Mouse (Mus musculus): ENCODE measurements at regions not wholly inside any gene's neighbourhood (a gene's known extent, or its start where the extent isn't known, plus 50 kb on each side); places are given as distances from the start of the nearest gene placed in this dataset.
"Not testable (repeated sequence)": the region's sequence is repeated elsewhere in the genome, so short reads cannot be mapped to it uniquely, and the experiment has no call there.

GRCm38 (mm10) chr17:42956588-42956987, 59.8 kb upstream of the Tnfrsf21 start:
- H3K27me3 ChIP-seq (ENCODE audit: control insufficient read depth, insufficient read depth, low read length), result no peaks in the 10 kb centered on the region
- no peak overlapping the region for H3K9ac ChIP-seq (ENCODE audit: low read length)
- H3K4me1 ChIP-seq (ENCODE audit: control insufficient read depth, insufficient read depth, low read length), result no peaks in the 10 kb centered on the region
- H3K9me3 ChIP-seq (ENCODE audit: control insufficient read depth, low read length), result no peaks in the 10 kb centered on the region
- 74% methylated on average over 5 of the region's 5 CpGs for WGBS
- no peak overlapping the region for H3K27ac ChIP-seq (replicated peaks; ENCODE audit: low read depth, low read length)
- no peaks in the 10 kb centered on the region for H3K36me3 ChIP-seq (ENCODE audit: control insufficient read depth, insufficient read depth, low read length)
- DNase-seq (ENCODE audit: low spot score), result no peak
- ATAC-seq (ENCODE audit: insufficient number of reproducible peaks, low FRiP score, low TSS enrichment, low read depth), result no peak
- no peak overlapping the region for H3K4me3 ChIP-seq (ENCODE audit: low read depth, low read length)
- H3K4me2 ChIP-seq (ENCODE audit: low read depth, severe bottlenecking), result no peak overlapping the region

GRCm38 (mm10) chr17:42954722-42955121, 61.6 kb upstream of the Tnfrsf21 start:
- H3K4me2 ChIP-seq (ENCODE audit: low read depth, severe bottlenecking), result no peak overlapping the region
- ATAC-seq (ENCODE audit: insufficient number of reproducible peaks, low FRiP score, low TSS enrichment, low read depth) (no peak), DNase-seq (ENCODE audit: low spot score) (no peak)
- 51% methylated on average over 2 of the region's 2 CpGs for WGBS
- H3K4me3 ChIP-seq (ENCODE audit: low read depth, low read length), result no peak overlapping the region
- H3K4me1 ChIP-seq (ENCODE audit: control insufficient read depth, insufficient read depth, low read length), result no peaks in the 10 kb centered on the region
- no peaks in the 10 kb centered on the region for H3K27me3 ChIP-seq (ENCODE audit: control insufficient read depth, insufficient read depth, low read length)
- no peak overlapping the region for H3K27ac ChIP-seq (replicated peaks; ENCODE audit: low read depth, low read length)
- no peaks in the 10 kb centered on the region for H3K9me3 ChIP-seq (ENCODE audit: control insufficient read depth, low read length)
- H3K36me3 ChIP-seq (ENCODE audit: control insufficient read depth, insufficient read depth, low read length), result no peaks in the 10 kb centered on the region
- no peak overlapping the region for H3K9ac ChIP-seq (ENCODE audit: low read length)

GRCm38 (mm10) chr17:42944453-42944852, 68.0 kb upstream of the Cd2ap start:
- ATAC-seq (ENCODE audit: insufficient number of reproducible peaks, low FRiP score, low TSS enrichment, low read depth) (no peak), DNase-seq (ENCODE audit: low spot score) (no peak)
- H3K36me3 ChIP-seq (ENCODE audit: control insufficient read depth, insufficient read depth, low read length), result no peaks in the 10 kb centered on the region
- H3K4me2 ChIP-seq (ENCODE audit: low read depth, severe bottlenecking), result no peak overlapping the region
- H3K27ac ChIP-seq (replicated peaks; ENCODE audit: low read depth, low read length), result no peak overlapping the region
- WGBS, result 81% methylated on average over 2 of the region's 2 CpGs
- H3K4me3 ChIP-seq (ENCODE audit: low read depth, low read length), result no peak overlapping the region
- no peaks in the 10 kb centered on the region for H3K27me3 ChIP-seq (ENCODE audit: control insufficient read depth, insufficient read depth, low read length)
- no peaks in the 10 kb centered on the region for H3K4me1 ChIP-seq (ENCODE audit: control insufficient read depth, insufficient read depth, low read length)
- H3K9me3 ChIP-seq (ENCODE audit: control insufficient read depth, low read length), result no peaks in the 10 kb centered on the region
- no peak overlapping the region for H3K9ac ChIP-seq (ENCODE audit: low read length)

- H3K9ac ChIP-seq (ENCODE audit: low read length), result no peak overlapping the region
- WGBS, result 8% methylated on average over 9 of the region's 9 CpGs
Observed at GRCm38 (mm10) chr17:42943272-42943696, 66.8 kb upstream of the Cd2ap start.

GRCm38 (mm10) chr17:42939476-42939875, 63.0 kb upstream of the Cd2ap start:
- Histone ChIP-seq H3K27ac (replicated peaks; ENCODE audit: low read depth, low read length) (no peak overlapping the region), H3K9ac (ENCODE audit: low read length) (no peak overlapping the region), H3K4me2 (ENCODE audit: low read depth, severe bottlenecking) (no peak overlapping the region), H3K9me3 (ENCODE audit: control insufficient read depth, low read length) (no peaks in the 10 kb centered on the region), H3K4me1 (ENCODE audit: control insufficient read depth, insufficient read depth, low read length) (no peaks in the 10 kb centered on the region), H3K36me3 (ENCODE audit: control insufficient read depth, insufficient read depth, low read length) (no peaks in the 10 kb centered on the region), H3K4me3 (ENCODE audit: low read depth, low read length) (no peak overlapping the region), H3K27me3 (ENCODE audit: control insufficient read depth, insufficient read depth, low read length) (no peaks in the 10 kb centered on the region)
- DNase-seq (ENCODE audit: low spot score) (no peak), ATAC-seq (ENCODE audit: insufficient number of reproducible peaks, low FRiP score, low TSS enrichment, low read depth) (no peak)
- 89% methylated on average over 7 of the region's 7 CpGs for whole genome bisulfite sequencing

More at GRCm38 (mm10) chr17:42943272-42943696, 66.8 kb upstream of the Cd2ap start:
- Histone ChIP-seq H3K9me3 (ENCODE audit: control insufficient read depth, low read length) (no peaks in the 10 kb centered on the region), H3K4me3 (ENCODE audit: low read depth, low read length) (no peak overlapping the region), H3K27ac (replicated peaks; ENCODE audit: low read depth, low read length) (no peak overlapping the region), H3K4me1 (ENCODE audit: control insufficient read depth, insufficient read depth, low read length) (no peaks in the 10 kb centered on the region), H3K36me3 (ENCODE audit: control insufficient read depth, insufficient read depth, low read length) (no peaks in the 10 kb centered on the region), H3K4me2 (ENCODE audit: low read depth, severe bottlenecking) (no peak overlapping the region), H3K27me3 (ENCODE audit: control insufficient read depth, insufficient read depth, low read length) (no peaks in the 10 kb centered on the region)
- ATAC-seq (ENCODE audit: insufficient number of reproducible peaks, low FRiP score, low TSS enrichment, low read depth) (0 out of 2 replicates have a peak, but pooled peaks have one; percentile 62), DNase-seq (ENCODE audit: low spot score) (peak; percentile 61)

GRCm38 (mm10) chr17:42938579-42938978, 62.1 kb upstream of the Cd2ap start:
- Histone ChIP-seq H3K9me3 (ENCODE audit: control insufficient read depth, low read length) (no peaks in the 10 kb centered on the region), H3K36me3 (ENCODE audit: control insufficient read depth, insufficient read depth, low read length) (no peaks in the 10 kb centered on the region), H3K4me3 (ENCODE audit: low read depth, low read length) (no peak overlapping the region), H3K9ac (ENCODE audit: low read length) (no peak overlapping the region), H3K27me3 (ENCODE audit: control insufficient read depth, insufficient read depth, low read length) (no peaks in the 10 kb centered on the region), H3K4me2 (ENCODE audit: low read depth, severe bottlenecking) (no peak overlapping the region), H3K4me1 (ENCODE audit: control insufficient read depth, insufficient read depth, low read length) (no peaks in the 10 kb centered on the region), H3K27ac (replicated peaks; ENCODE audit: low read depth, low read length) (no peak overlapping the region)
- 64% methylated on average over 1 of the region's 1 CpGs for WGBS
- ATAC-seq (ENCODE audit: insufficient number of reproducible peaks, low FRiP score, low TSS enrichment, low read depth) (no peak), DNase-seq (ENCODE audit: low spot score) (no peak)

- H3K36me3 ChIP-seq (ENCODE audit: control insufficient read depth, insufficient read depth, low read length); H3K4me2 ChIP-seq (ENCODE audit: low read depth, severe bottlenecking); H3K27me3 ChIP-seq (ENCODE audit: control insufficient read depth, insufficient read depth, low read length); H3K4me3 ChIP-seq (ENCODE audit: low read depth, low read length); H3K27ac ChIP-seq (replicated peaks; ENCODE audit: low read depth, low read length); H3K4me1 ChIP-seq (ENCODE audit: control insufficient read depth, insufficient read depth, low read length); H3K9me3 ChIP-seq (ENCODE audit: control insufficient read depth, low read length); ATAC-seq (ENCODE audit: insufficient number of reproducible peaks, low FRiP score, low TSS enrichment, low read depth); DNase-seq (ENCODE audit: low spot score); H3K9ac ChIP-seq (ENCODE audit: low read length): not testable (repeated sequence)
- WGBS, result 86% methylated on average over 3 of the region's 3 CpGs
Observed at GRCm38 (mm10) chr17:42937480-42937879, 61.0 kb upstream of the Cd2ap start.

- Histone ChIP-seq H3K4me3 (ENCODE audit: low read depth, low read length) (no peak overlapping the region), H3K4me1 (ENCODE audit: control insufficient read depth, insufficient read depth, low read length) (no peaks in the 10 kb centered on the region), H3K9me3 (ENCODE audit: control insufficient read depth, low read length) (no peaks in the 10 kb centered on the region), H3K27me3 (ENCODE audit: control insufficient read depth, insufficient read depth, low read length) (no peaks in the 10 kb centered on the region), H3K9ac (ENCODE audit: low read length) (no peak overlapping the region), H3K4me2 (ENCODE audit: low read depth, severe bottlenecking) (no peak overlapping the region), H3K36me3 (ENCODE audit: control insufficient read depth, insufficient read depth, low read length) (no peaks in the 10 kb centered on the region), H3K27ac (replicated peaks; ENCODE audit: low read depth, low read length) (no peak overlapping the region)
- ATAC-seq (ENCODE audit: insufficient number of reproducible peaks, low FRiP score, low TSS enrichment, low read depth) (no peak), DNase-seq (ENCODE audit: low spot score) (no peak)
- WGBS, result 68% methylated on average over 3 of the region's 3 CpGs
Observed at GRCm38 (mm10) chr17:42934068-42934467, 57.6 kb upstream of the Cd2ap start.

GRCm38 (mm10) chr17:42933335-42934004, 57.0 kb upstream of the Cd2ap start:
- DNase-seq (ENCODE audit: low spot score) (no peak), ATAC-seq (ENCODE audit: insufficient number of reproducible peaks, low FRiP score, low TSS enrichment, low read depth) (no peak)
- Histone ChIP-seq H3K4me2 (ENCODE audit: low read depth, severe bottlenecking) (no peak overlapping the region), H3K4me1 (ENCODE audit: control insufficient read depth, insufficient read depth, low read length) (no peaks in the 10 kb centered on the region), H3K27ac (replicated peaks; ENCODE audit: low read depth, low read length) (no peak overlapping the region), H3K9ac (ENCODE audit: low read length) (no peak overlapping the region), H3K36me3 (ENCODE audit: control insufficient read depth, insufficient read depth, low read length) (no peaks in the 10 kb centered on the region), H3K4me3 (ENCODE audit: low read depth, low read length) (no peak overlapping the region), H3K9me3 (ENCODE audit: control insufficient read depth, low read length) (no peaks in the 10 kb centered on the region), H3K27me3 (ENCODE audit: control insufficient read depth, insufficient read depth, low read length) (no peaks in the 10 kb centered on the region)
- 68% methylated on average over 7 of the region's 7 CpGs for WGBS
